Mouse (Mus musculus) brown adipose tissue, adult 24 weeks (tissue): Measurements from ENCODE around the gene Gnl1. TPM values are rescaled to one million over a fixed set of nuclear protein-coding genes. Genes with fewer than 3 reads are reported as not detected.
"Not testable (repeated sequence)": the region's sequence is repeated elsewhere in the genome, so short reads cannot be mapped to it uniquely, and the experiment has no call there.

Experiments
- H3K27ac ChIP-seq: fragments of 200-500 bp; replicated peaks from 2 replicates; pipeline ENCODE4 v1.5.1; 2012; ENCODE audit warnings: low read depth, mild to moderate bottlenecking, low read length
- H3K4me1 ChIP-seq: fragments of 200-500 bp; 2 replicates; pipeline ENCODE4 v1.6.1; 2012; ENCODE audit warnings: low read length, mixed read lengths; ENCODE audit not compliant: control insufficient read depth, insufficient read depth, insufficient read length
- H3K4me3 ChIP-seq: fragments of 200-500 bp; 2 replicates; pipeline ENCODE4 v1.5.1; 2012; ENCODE audit warnings: low read depth, mild to moderate bottlenecking, low read length, moderate library complexity; ENCODE audit not compliant: insufficient read depth
- polyA plus RNA-seq: library from polyadenylated mRNA; stranded (reverse); fragments of >200 nt; gene quantifications from 2 replicates; pipeline ENCODE4 v1.2.4, GENCODE M21; 2012; ENCODE audit not compliant: missing spikeins, insufficient read depth, insufficient read length

Gnl1 gene
- 13.5 and 14.5 TPM in 2 replicates for polyA plus RNA-seq

DNA sequence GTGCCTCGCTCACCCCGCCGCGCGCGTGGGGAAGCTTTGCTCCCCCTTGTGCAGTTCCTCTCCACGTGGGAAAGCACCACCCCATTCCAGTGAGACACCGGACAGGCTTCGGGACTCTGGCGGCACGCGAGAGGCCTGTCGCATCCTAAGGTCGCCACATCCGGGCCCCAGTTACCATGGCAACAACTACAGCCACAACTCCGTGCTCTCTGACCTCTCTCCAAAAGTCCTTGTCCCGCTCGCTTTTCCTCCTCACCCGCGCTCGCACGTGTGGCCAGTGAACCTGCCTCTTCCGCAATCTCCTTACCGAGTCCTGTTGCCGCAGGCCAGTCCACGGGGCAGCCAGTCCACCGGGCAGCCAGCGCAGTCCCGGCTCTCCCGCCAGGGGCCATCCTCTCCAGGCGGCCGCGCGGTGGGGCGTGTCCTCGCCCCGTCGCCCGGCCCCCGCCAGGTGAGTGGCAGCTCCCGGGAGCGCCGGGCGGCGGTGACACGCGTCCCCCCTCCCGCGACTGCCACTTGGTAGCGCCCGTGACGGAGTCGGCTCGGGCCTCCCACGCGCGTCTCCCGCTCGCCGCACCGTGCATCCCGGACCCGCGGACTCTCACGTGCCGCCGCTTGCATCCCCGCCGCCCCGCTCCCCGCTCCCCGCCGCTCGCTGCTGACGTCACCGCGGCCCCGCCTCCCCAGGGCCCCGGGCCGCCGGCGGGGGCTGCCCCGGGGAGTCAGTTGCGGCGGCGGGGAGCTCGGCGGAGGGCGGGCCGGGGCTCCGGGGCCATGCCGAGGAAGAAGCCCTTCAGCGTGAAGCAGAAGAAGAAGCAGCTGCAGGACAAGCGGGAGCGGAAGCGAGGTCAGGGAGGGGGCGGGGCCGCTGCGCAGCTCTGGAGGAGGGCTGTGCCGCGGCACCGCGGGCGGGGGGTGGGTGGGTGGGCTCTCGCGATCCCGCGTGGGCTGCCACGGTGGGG is at the start of gene Gnl1, which contains the start of gene Prr3:
Gnl1 (plus strand) TSS at position 451 of the 962 bp plus-strand sequence.
Prr3 (minus strand) TSS at position 836 of the 962 bp plus-strand sequence.
- peaks cover 6% of the 10 kb centered on the region; the same call in 1 of the 2 replicates for H3K4me1 ChIP-seq
- peak within 1 kb of the TSS; percentile 61 for H3K27ac ChIP-seq
- peak within 1 kb of the TSS; percentile 85 for H3K4me3 ChIP-seq

DNA sequence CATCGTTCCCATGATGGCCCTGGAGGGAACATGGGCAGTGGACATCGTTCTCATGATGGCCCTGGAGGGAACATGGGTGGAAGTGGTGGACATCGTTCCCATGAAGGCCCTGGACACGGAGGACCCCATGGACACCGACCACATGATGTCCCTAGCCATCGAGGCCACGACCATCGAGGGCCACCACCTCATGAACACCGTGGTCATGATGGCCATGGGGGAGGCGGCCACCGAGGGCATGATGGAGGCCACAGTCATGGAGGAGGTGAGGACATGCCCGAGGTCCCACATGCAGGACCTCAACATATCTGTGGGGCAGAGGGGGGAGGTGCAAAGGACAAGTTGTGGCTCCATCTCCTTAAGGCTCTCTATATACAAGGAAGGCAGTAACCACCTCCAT is 49.0 kb upstream of the Gnl1 start:
- Histone ChIP-seq H3K4me3 (no peak overlapping the region), H3K4me1 (no peaks in the 10 kb centered on the region), H3K27ac (no peak overlapping the region)

DNA sequence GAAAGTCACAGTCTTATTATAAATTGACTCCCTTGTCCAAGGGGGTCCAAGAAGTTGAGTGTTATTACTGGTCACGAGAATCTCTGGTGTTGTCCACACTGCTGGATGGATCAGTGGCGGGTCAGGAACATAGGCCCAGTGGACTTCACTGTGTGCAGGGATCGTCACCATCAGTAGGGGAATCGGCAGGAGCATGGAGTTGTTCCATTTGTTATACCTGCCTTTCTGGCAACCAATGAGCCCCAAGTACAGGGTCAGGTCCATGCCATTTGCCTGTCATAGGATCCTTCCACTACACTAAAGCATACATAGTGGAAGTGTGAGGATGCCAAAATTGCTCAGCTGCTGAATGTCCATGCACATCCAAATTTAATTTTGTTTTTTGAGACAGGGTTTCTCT is 47.0 kb upstream of the Gnl1 start:
- H3K27ac ChIP-seq = no peak overlapping the region
- no peak overlapping the region for H3K4me3 ChIP-seq
- H3K4me1 ChIP-seq = no peaks in the 10 kb centered on the region

DNA sequence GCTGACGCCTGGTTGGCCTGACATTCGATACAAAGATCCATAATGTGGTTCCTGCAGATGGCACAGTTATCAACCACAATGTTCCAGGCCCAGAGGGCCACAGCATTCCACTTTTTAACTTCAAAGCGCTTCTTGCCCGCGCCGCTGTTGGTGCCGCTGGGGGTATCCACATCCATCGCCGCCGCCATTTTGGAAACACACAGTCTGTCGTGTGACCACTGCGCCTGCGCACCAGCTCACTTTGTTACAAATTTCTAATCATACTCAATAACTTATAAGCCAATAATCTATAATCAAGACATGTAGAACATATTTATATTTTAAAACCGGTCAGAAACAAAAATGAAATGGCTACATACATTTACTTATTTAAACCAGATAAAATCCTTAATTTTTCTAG is 43.9 kb upstream of the Gnl1 start:
- not testable (repeated sequence) for H3K27ac ChIP-seq, H3K4me1 ChIP-seq

DNA sequence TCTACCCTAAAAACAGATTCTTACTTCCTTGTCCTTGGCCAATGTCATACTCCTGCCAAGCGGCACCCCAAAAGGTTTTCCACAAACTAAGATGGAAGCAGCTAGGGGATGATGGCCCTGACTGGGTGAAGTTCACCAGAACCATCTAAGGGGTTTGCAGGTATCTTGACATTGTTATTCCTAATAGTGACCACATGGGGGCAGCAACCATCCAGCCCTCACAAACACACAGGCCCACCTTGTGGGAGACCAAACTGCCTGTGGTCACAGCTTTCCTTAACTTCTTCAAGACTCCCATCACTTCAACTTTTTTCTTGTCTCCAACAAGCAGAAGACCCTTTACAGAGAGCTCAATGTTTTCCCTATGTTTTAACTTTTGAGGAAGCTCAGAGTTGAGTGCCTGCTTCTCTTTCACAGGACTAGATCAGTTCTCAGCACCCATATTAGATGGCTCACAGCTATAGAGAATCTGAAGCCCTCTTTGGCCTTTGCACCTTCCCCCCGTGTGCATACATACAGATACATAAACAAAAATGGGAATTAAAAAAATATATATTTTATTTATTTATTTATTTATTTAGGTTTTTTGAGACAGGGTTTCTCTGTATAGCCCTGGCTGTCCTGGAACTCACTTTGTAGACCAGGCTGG is 41.8 kb upstream of the Gnl1 start:
- no peak overlapping the region for H3K4me3 ChIP-seq
- H3K27ac ChIP-seq = no peak overlapping the region
- no peaks in the 10 kb centered on the region for H3K4me1 ChIP-seq

More for the DNA sequence above, 43.9 kb upstream of the Gnl1 start:
- not testable (repeated sequence) for H3K4me3 ChIP-seq

DNA sequence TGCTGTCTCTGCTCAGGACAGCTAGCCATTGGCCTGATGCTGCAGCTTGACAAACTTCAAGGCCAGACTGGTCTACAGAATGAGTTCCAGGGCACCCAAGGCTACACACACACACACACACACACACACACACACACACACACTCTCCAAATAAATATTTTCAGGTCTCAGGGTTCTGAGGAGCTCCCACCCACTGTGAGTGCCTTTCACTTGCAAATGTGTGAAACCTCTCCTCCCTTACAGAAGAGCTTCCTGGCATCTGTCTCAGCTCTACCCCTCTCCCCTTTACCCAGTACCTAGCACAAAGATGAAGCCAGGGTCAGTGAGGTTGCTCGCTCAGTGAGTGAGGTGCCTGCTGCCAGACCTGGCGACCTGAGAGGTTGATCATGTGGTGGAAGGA is 40.5 kb upstream of the Gnl1 start:
- H3K4me1 ChIP-seq = no peaks in the 10 kb centered on the region
- H3K27ac ChIP-seq = no peak overlapping the region
- no peak overlapping the region for H3K4me3 ChIP-seq

DNA sequence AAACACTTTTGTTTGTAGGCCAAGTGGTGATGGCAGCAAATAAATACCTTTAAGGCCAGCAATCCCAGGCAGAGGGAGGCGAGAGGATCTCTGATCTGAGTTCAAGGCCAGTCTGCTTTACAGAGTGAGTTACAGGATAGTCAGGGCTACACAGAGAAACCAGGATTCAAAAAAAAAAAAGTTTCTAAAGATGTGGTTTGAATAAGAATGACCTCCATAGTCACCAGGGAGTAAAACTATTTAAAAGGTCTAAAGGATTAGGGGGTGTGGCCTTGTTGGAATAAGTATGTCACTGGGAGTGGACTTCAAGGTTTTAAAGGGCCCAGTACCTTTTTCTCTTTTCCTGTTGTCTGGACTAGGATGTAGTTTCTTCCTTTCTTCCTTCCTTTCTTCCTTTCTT is 39.7 kb upstream of the Gnl1 start:
- H3K27ac ChIP-seq = no peak overlapping the region
- no peaks in the 10 kb centered on the region for H3K4me1 ChIP-seq
- H3K4me3 ChIP-seq = no peak overlapping the region

DNA sequence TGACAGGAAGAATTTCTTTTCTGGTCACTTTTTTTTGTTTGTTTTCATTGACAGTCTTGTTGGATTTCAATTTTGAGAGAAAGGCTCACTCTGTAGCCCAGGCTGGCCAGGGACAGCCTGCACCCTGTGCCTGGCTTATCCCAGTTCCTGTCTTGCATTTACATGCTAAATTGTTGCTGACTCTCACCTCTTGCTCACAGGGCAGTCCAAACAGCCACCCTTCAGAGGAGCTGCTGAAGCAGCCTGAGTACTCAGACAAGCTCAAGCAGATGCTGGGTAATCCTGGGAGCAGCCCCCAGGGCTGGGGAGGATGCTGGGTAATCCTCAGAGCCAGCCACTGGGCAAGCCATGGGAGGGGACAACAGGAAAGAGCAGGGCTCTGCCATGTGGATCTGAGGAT is 28.7 kb upstream of the Gnl1 start:
- H3K4me3 ChIP-seq, H3K27ac ChIP-seq, H3K4me1 ChIP-seq: not testable (repeated sequence)

DNA sequence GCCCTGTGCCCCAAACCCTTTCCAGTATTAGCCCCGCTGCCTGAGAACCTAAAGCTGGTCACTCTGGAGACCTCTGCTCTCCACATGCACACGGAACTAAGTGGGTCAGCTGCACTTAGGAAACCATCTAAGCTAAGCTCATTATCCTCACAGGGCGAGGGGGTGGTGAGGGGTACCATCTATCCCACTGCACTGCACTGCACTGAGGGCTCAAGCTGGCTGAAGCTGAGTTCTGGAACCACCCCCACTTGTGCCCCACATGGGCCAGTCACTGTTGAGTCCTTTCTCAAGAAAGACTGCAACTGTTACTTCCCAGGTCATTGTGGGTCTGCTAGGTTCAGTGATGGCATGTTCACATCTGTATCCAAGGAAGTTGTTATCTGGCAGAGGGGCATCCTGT is 27.1 kb upstream of the Gnl1 start:
- H3K27ac ChIP-seq, H3K4me3 ChIP-seq, H3K4me1 ChIP-seq: not testable (repeated sequence)

DNA sequence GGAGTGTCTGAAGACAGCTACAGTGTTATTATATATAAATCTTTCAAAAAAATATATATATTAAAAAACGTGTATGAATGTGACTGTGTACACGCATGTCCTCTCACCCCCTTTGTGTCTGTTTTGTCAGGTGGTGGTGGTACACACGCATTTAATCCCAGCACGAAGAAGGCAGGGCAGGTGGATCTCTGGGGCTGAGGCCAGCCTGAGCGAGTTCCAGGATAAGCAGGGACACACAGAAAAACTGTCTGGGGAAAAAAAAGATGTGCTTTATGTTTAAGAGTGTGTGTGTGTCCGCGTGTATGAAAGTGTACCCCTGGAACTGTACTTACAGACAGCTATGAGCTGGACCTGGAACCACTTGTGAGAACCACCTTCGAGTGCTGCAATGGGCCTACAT is 25.0 kb upstream of the Gnl1 start:
- Histone ChIP-seq H3K4me3 (no peak overlapping the region), H3K27ac (no peak overlapping the region), H3K4me1 (no peaks in the 10 kb centered on the region)

DNA sequence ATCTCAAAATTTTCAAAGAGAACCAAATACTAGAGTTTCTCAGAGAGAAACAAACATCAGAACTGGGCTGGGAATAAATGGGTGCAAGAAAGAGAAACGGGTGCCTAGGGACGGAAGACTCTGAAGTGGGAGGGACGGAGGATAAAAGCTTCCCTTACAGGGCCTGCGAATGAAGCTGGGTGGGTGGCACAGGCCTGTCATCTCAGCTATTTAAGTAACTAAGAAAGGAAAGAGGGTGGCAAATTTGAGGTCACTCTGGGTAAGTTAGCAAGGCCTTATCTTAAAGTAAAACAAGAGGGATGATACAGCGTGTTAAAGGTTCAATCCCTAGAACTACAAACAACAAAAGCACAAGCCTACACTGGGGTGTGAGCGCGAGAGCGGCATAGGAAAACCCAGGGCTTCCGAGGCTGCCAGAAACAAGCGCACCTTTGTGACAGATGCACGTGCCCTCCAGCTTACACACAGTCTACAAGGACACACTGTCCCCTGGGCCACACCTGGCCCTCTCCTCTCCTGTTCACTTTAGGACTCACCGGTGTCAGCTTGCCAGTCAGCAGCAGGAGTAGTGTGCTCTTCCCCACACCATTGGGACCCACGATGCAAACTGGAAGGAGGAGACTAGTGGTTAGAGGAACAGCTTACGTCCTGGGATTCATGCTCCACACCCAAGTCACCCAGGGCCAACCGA is 21.0 kb upstream of the Gnl1 start:
- no peak overlapping the region for H3K4me3 ChIP-seq
- no peak overlapping the region for H3K27ac ChIP-seq
- H3K4me1 ChIP-seq = no peaks in the 10 kb centered on the region

DNA sequence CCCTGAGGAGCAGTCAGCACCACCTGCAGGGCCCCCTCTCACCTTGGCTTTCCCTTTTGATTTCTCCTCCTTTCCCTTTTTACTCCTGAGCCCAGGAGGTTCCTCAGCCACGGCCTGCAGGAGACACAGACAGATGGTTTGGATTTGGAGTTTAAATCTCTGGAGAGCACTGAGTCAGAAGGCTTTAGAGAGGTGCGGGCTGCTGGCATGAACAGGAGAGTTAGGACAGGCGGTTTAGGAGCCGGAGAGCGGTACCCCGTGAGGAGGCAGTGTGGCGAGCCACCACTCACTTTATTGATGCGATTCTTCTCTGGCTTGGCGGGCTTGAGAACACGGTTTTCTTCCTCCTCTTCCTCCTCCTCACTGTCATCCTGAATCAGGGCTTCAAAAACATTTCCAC is 16.4 kb upstream of the Gnl1 start:
- no peak overlapping the region for H3K4me3 ChIP-seq
- no peak overlapping the region for H3K27ac ChIP-seq
- 0 out of 2 replicates have a peak, but pooled peaks cover 2% of the 10 kb centered on the region for H3K4me1 ChIP-seq

DNA sequence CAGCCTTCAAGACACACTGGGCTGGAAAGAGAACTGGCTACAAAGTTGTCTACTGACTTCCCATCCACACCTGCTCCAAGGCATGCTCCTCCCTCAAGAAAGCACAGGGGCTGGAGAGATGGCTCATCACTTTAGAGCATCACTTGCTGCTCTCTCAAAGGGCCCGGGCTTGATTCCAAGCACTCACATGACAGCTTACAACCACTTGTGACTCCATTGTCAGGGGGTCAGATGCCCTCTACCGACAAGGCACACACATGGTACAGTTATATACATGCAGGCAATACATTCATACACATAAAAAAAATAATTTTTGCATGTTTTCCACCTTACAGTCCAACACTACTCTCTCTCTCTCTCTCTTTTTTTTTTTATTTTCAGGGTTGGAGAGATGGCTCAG is 12.0 kb upstream of the Gnl1 start:
- Histone ChIP-seq H3K4me3 (no peak overlapping the region), H3K27ac (no peak overlapping the region), H3K4me1 (peaks cover 5% of the 10 kb centered on the region; the same call in 1 of the 2 replicates)

DNA sequence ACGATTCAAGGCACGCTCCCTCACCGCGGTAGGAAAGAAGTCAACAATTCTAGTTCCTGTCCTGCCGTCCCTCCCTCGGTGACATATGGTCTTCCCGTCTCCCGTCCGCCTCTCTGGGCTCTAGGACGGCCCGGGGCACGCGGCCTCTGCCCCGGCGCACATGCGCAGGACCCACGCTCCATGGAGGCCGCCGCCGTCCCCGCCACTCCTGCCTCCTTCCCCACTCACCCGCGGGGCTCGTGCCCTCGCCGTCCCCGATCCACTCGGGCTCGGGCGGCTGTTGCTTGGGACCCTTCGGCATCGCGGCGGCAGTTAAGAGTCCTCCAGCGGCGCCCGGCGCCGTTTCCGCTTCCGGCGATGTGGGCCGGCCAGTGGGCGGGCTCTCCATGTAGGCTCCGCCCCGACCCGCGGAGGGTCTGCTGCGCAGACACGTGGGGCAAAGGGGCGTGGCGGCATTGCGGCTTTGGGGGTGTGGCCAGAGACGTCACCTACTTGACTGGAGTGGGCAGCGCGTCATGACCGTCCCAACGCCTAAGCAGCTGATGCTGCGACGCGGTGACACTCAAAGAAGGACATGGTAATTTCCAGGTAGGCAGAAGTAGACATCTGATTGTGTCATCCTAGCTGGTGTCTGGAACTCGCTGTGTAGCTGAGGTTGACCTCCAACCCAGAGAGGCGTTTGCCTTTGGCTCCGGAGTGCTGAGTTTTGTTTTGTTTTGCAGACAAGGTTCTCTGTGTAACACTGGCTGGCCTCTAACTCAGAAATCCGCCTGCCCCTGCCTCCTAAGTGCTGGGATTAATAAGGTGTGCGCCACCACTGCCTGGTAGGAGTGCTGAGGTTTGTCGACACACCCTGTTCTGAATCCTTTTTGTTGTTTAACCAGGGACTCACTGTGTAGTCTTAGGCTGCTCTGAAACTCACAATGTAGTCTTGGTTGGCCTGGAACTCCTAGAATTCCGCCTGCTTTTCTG is 9.9 kb upstream of the Gnl1 start, which contains the start of gene Abcf1:
Abcf1 (minus strand) TSS at position 344 of the 972 bp plus-strand sequence.
- H3K4me1 ChIP-seq = peaks cover 5% of the 10 kb centered on the region; the same call in 1 of the 2 replicates
- peak within 1 kb of the TSS; percentile 85 for H3K27ac ChIP-seq
- peak within 1 kb of the TSS; percentile 89 for H3K4me3 ChIP-seq
